Mouse (Mus musculus) liver (tissue): ENCODE measurements at regions not wholly inside any gene's neighbourhood (a gene's known extent, or its start where the extent isn't known, plus 50 kb on each side); places are given as distances from the start of the nearest gene placed in this dataset.

Source experiments
- DNase-seq: peaks from one replicate; pipeline ENCODE4 v3.0.0-alpha.2; 2020; ENCODE audit warnings: mixed read lengths

- no peak for DNase-seq
These were observed 98.1 kb downstream of the Kdr start for GRCm38 (mm10) chr5:75880088-75880684.

GRCm38 (mm10) chr5:75878361-75878760 lies 99.9 kb downstream of the Kdr start:
- DNase-seq: no peak

GRCm38 (mm10) chr5:75877609-75877971 lies 100.7 kb downstream of the Kdr start:
- DNase-seq: no peak

GRCm38 (mm10) chr5:75876871-75877608 lies 101.2 kb downstream of the Kdr start:
- no peak for DNase-seq

- peak; percentile 71 for DNase-seq
These were observed 107.1 kb downstream of the Kdr start for GRCm38 (mm10) chr5:75871120-75871519.

GRCm38 (mm10) chr5:75870666-75871065 lies 107.6 kb downstream of the Kdr start:
- DNase-seq: no peak

- DNase-seq: no peak
These were observed 108.7 kb downstream of the Kdr start for GRCm38 (mm10) chr5:75869535-75869934.

GRCm38 (mm10) chr5:75865096-75865495 lies 113.2 kb downstream of the Kdr start:
- no peak for DNase-seq

- no peak for DNase-seq
These were observed 114.9 kb downstream of the Kdr start for GRCm38 (mm10) chr5:75863358-75863757.

GRCm38 (mm10) chr5:75862630-75862991 lies 115.6 kb downstream of the Kdr start:
- DNase-seq: peak; percentile 51

- no peak for DNase-seq
These were observed 116.2 kb downstream of the Kdr start for GRCm38 (mm10) chr5:75861916-75862629.

- DNase-seq: no peak
These were observed 118.9 kb downstream of the Kdr start for GRCm38 (mm10) chr5:75859316-75859836.

- no peak for DNase-seq
These were observed 127.4 kb downstream of the Kdr start for GRCm38 (mm10) chr5:75850855-75851254.

- DNase-seq: no peak
These were observed 130.3 kb downstream of the Kdr start for GRCm38 (mm10) chr5:75847966-75848365.

GRCm38 (mm10) chr5:75847341-75847740 lies 130.9 kb downstream of the Kdr start:
- no peak for DNase-seq

GRCm38 (mm10) chr5:75846016-75846415 lies 132.2 kb downstream of the Kdr start:
- no peak for DNase-seq

- DNase-seq: no peak
These were observed 134.5 kb downstream of the Kdr start for GRCm38 (mm10) chr5:75843807-75844206.

GRCm38 (mm10) chr5:75840421-75840820 lies 137.8 kb downstream of the Kdr start:
- DNase-seq: no peak

GRCm38 (mm10) chr5:75835556-75835961 lies 142.7 kb downstream of the Kdr start:
- peak; percentile 33 for DNase-seq

GRCm38 (mm10) chr5:75834766-75835555 lies 143.3 kb downstream of the Kdr start:
- DNase-seq: no peak

- DNase-seq: no peak
These were observed 145.9 kb downstream of the Kdr start for GRCm38 (mm10) chr5:75832341-75832740.

GRCm38 (mm10) chr5:75829850-75830625 lies 148.2 kb downstream of the Kdr start:
- peak; percentile 57 for DNase-seq
